Mouse (Mus musculus): ENCODE measurements around the gene Ahcyl1.

GRCm38 (mm10) chr3:107739456-107739855 is 43.1 kb upstream of the Ahcyl1 start:
- TF ChIP-seq CTCF (IDR thresholded peaks at IDR 0.05; ENCODE audit: borderline replicate concordance, control insufficient read depth, extremely low read depth, insufficient read depth, low read length, poor library complexity) (no peak), POLR2A (IDR thresholded peaks at IDR 0.05; ENCODE audit: control insufficient read depth, extremely low read depth, insufficient read depth, low read length, poor library complexity) (no peak)
